Mouse (Mus musculus): ENCODE measurements around the gene Hsf4. TPM values are rescaled to one million over a fixed set of nuclear protein-coding genes. Genes with fewer than 3 reads are reported as not detected.

Gene Hsf4
- polyA plus RNA-seq, 1 experiment from 2014 or later, result not detected

- 90% methylated on average over 7 of the region's 7 CpGs for whole genome bisulfite sequencing
- no peak overlapping the region for H3K4me2 ChIP-seq
- no peaks in the 10 kb centered on the region for H3K27me3 ChIP-seq (replicated peaks)
- ATAC-seq (ENCODE audit: extremely low read depth, insufficient number of reproducible peaks, low FRiP score, low TSS enrichment), result no peak
- H3K9ac ChIP-seq, result no peak overlapping the region
- peaks cover 62% of the 10 kb centered on the region for H3K36me3 ChIP-seq
- no peak overlapping the region for H3K27ac ChIP-seq (replicated peaks)
- no peak overlapping the region for H3K4me3 ChIP-seq
- no peaks in the 10 kb centered on the region for H3K9me3 ChIP-seq
- H3K4me1 ChIP-seq, result no peaks in the 10 kb centered on the region
Observed at GRCm38 (mm10) chr8:105241016-105241415, 28.6 kb upstream of the Hsf4 start.

- H3K9me3 ChIP-seq, result no peaks in the 10 kb centered on the region
- no peak overlapping the region for H3K27ac ChIP-seq (replicated peaks)
- peaks cover 29% of the 10 kb centered on the region for H3K4me1 ChIP-seq
- 87% methylated on average over 6 of the region's 6 CpGs for WGBS
- no peak overlapping the region for H3K4me2 ChIP-seq
- no peak for ATAC-seq (ENCODE audit: extremely low read depth, insufficient number of reproducible peaks, low FRiP score, low TSS enrichment)
- H3K36me3 ChIP-seq, result peaks cover 66% of the 10 kb centered on the region
- H3K9ac ChIP-seq, result no peak overlapping the region
- no peak overlapping the region for H3K4me3 ChIP-seq
- peaks cover 14% of the 10 kb centered on the region for H3K27me3 ChIP-seq (replicated peaks)
Observed at GRCm38 (mm10) chr8:105251954-105252353, 17.6 kb upstream of the Hsf4 start.

DNA sequence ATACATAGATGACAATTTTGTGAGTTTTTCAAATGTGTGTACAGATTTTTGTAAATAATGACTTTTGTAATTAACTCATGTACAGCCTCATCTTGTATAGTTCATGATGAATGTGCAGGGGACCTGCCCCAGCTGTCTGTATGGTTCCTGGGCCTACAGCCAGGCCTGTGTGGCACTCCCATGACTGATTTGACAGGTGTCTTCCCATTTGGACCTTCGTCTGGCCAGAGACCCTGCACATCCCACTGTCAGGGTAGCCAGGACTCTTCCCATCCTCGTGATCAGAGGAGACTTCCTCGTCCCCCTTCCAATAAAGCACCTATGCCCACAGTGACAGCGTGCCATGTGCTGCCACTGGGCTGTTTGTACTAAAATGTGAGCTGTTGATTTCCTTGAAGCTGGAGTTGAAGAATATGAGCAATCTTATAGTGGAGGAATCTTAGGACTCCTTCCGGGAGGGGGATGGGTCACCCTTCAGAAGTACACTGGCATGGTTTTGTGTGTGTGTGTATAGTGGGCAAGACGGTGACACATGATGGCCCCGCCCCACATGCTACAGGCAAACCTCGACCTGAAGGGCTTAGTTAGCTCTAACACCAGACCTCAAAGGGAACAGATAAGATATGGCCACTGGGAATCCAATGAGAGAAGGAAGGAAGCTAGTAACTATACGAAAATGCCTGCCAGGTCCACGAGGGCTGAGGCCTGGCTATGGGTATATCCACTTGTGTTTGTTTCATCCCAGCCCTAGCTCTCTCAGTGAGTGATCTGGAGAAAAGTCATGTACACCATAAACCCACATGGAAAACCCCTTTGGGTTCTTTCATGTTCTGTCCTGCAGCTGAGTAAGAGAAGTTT lies 16.7 kb upstream of the Hsf4 start:
- peaks cover 29% of the 10 kb centered on the region for H3K4me1 ChIP-seq
- H3K36me3 ChIP-seq, result peaks cover 57% of the 10 kb centered on the region
- no peaks in the 10 kb centered on the region for H3K9me3 ChIP-seq
- peak overlapping the region; percentile 100; the same call in 1 of the 2 replicates for H3K4me2 ChIP-seq
- H3K27me3 ChIP-seq (replicated peaks), result peaks cover 21% of the 10 kb centered on the region
- no peak overlapping the region for H3K27ac ChIP-seq (replicated peaks)
- H3K9ac ChIP-seq, result 0 out of 2 replicates have a peak overlapping the region, but pooled peaks have one; percentile 89
- WGBS, result 60% methylated on average over 10 of the region's 10 CpGs
- ATAC-seq (ENCODE audit: extremely low read depth, insufficient number of reproducible peaks, low FRiP score, low TSS enrichment), result no peak
- H3K4me3 ChIP-seq, result no peak overlapping the region

- ATAC-seq (ENCODE audit: extremely low read depth, insufficient number of reproducible peaks, low FRiP score, low TSS enrichment), result no peak
- Histone ChIP-seq H3K4me3 (peak overlapping the region; percentile 75), H3K9ac (peak overlapping the region; percentile 89), H3K4me2 (peak overlapping the region; percentile 100), H3K27me3 (replicated peaks) (peaks cover 30% of the 10 kb centered on the region), H3K27ac (replicated peaks) (no peak overlapping the region), H3K4me1 (peaks cover 33% of the 10 kb centered on the region), H3K36me3 (peaks cover 48% of the 10 kb centered on the region), H3K9me3 (no peaks in the 10 kb centered on the region)
- WGBS, result 43% methylated on average over 20 of the region's 20 CpGs
Observed at GRCm38 (mm10) chr8:105253766-105254151, 15.8 kb upstream of the Hsf4 start.

GRCm38 (mm10) chr8:105254152-105254965 lies 15.2 kb upstream of the Hsf4 start:
- WGBS, result 1% methylated on average over 70 of the region's 74 CpGs
- peaks cover 42% of the 10 kb centered on the region for H3K36me3 ChIP-seq
- H3K9me3 ChIP-seq, result no peaks in the 10 kb centered on the region
- peak overlapping the region; percentile 100 for H3K4me2 ChIP-seq
- H3K9ac ChIP-seq, result peak overlapping the region; percentile 89
- peaks cover 39% of the 10 kb centered on the region for H3K4me1 ChIP-seq
- peaks cover 36% of the 10 kb centered on the region for H3K27me3 ChIP-seq (replicated peaks)
- H3K27ac ChIP-seq (replicated peaks), result peak overlapping the region; percentile 83
- ATAC-seq (ENCODE audit: extremely low read depth, insufficient number of reproducible peaks, low FRiP score, low TSS enrichment), result peak; percentile 68
- peak overlapping the region; percentile 75 for H3K4me3 ChIP-seq

DNA sequence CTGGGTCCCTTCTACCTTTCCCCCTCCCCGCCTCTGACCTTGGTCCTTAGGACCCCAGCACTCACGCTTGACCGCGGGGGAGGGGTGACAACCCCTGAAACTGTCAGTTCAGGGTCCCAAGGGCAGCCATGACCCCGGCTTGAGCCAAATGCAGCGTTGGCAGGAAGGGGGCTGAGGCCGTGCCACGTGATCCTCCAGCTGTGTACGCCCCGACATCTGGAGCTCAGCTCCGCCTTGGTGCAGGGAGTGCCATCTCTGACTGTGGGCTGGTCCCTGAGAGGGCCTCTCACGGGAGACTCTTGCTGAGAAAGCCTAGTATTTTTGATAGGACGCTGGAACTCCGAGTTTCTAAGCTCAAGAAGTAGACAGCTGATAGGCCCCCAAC lies 14.6 kb upstream of the Hsf4 start, which contains the start of gene B3gnt9:
Gene B3gnt9 (minus strand): TSS at position 188 of the 385 bp plus-strand sequence.
- peak within 1 kb of the TSS; percentile 89 for H3K9ac ChIP-seq
- ATAC-seq (ENCODE audit: extremely low read depth, insufficient number of reproducible peaks, low FRiP score, low TSS enrichment), result peak; percentile 35; the same call in 1 of the 2 replicates
- peaks cover 45% of the 10 kb centered on the region for H3K4me1 ChIP-seq
- peaks cover 42% of the 10 kb centered on the region for H3K27me3 ChIP-seq (replicated peaks)
- peak within 1 kb of the TSS; percentile 100 for H3K4me2 ChIP-seq
- H3K27ac ChIP-seq (replicated peaks), result peak within 1 kb of the TSS; percentile 83
- peaks cover 36% of the 10 kb centered on the region for H3K36me3 ChIP-seq
- peak within 1 kb of the TSS; percentile 75 for H3K4me3 ChIP-seq
- no peaks in the 10 kb centered on the region for H3K9me3 ChIP-seq
- 2% methylated on average over 14 of the region's 14 CpGs for WGBS

GRCm38 (mm10) chr8:105257318-105258114 lies 12.1 kb upstream of the Hsf4 start:
- H3K9ac ChIP-seq, result no peak overlapping the region
- no peak overlapping the region for H3K27ac ChIP-seq (replicated peaks)
- peaks cover 13% of the 10 kb centered on the region for H3K36me3 ChIP-seq
- ATAC-seq (ENCODE audit: extremely low read depth, insufficient number of reproducible peaks, low FRiP score, low TSS enrichment), result no peak
- H3K4me1 ChIP-seq, result peaks cover 48% of the 10 kb centered on the region
- WGBS, result 65% methylated on average over 7 of the region's 7 CpGs
- H3K4me3 ChIP-seq, result no peak overlapping the region
- H3K4me2 ChIP-seq, result no peak overlapping the region
- H3K9me3 ChIP-seq, result no peaks in the 10 kb centered on the region
- peaks cover 64% of the 10 kb centered on the region for H3K27me3 ChIP-seq (replicated peaks)

GRCm38 (mm10) chr8:105258911-105259720 lies 10.5 kb upstream of the Hsf4 start:
- peak overlapping the region; percentile 55 for H3K9ac ChIP-seq
- H3K36me3 ChIP-seq, result no peaks in the 10 kb centered on the region
- ATAC-seq (ENCODE audit: extremely low read depth, insufficient number of reproducible peaks, low FRiP score, low TSS enrichment), result no peak
- no peak overlapping the region for H3K27ac ChIP-seq (replicated peaks)
- H3K9me3 ChIP-seq, result no peaks in the 10 kb centered on the region
- peaks cover 78% of the 10 kb centered on the region for H3K27me3 ChIP-seq (replicated peaks)
- peak overlapping the region; percentile 55 for H3K4me3 ChIP-seq
- H3K4me1 ChIP-seq, result peaks cover 39% of the 10 kb centered on the region
- H3K4me2 ChIP-seq, result peak overlapping the region; percentile 86
- 6% methylated on average over 55 of the region's 55 CpGs for WGBS

DNA sequence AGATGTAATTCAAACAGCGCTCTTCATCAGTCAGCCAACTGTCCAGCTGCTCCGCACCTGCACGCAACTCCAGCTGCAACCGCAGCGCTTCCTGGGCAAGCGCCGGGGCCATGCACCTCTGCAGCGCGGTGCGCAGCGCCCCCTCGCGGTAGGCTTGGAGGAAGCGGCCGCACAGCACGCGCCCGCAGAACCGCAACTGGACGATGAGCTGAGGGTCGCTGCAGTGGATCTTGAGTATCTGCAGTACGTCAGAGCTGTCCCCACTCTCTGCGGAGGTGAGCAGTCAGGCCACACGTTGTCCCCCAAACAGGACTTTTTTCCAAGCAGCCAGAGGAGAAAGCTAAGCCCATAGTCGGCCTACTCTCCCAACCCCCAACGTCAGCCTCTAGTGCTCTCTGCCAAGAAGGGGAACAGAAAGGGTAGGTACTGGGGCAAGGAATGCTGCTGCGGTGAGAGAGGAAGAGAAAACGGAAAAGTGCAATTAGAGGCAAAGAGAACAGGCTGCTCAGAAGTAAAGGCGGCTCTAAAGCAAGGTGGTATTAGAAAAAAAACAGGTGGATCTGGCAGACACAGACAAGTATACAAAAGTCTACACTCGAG lies 9.8 kb upstream of the Hsf4 start:
- Histone ChIP-seq H3K4me1 (peaks cover 37% of the 10 kb centered on the region), H3K4me3 (peak overlapping the region; percentile 55), H3K27me3 (replicated peaks) (peaks cover 79% of the 10 kb centered on the region), H3K4me2 (peak overlapping the region; percentile 86), H3K9ac (peak overlapping the region; percentile 55), H3K27ac (replicated peaks) (no peak overlapping the region), H3K9me3 (no peaks in the 10 kb centered on the region), H3K36me3 (no peaks in the 10 kb centered on the region)
- 3% methylated on average over 30 of the region's 30 CpGs for WGBS
- no peak for ATAC-seq (ENCODE audit: extremely low read depth, insufficient number of reproducible peaks, low FRiP score, low TSS enrichment)

All from heart, embryonic 13.5 days (tissue).